Mouse (Mus musculus) B cell, adult 2 months (primary cell): ENCODE data around the gene Gse1.

Source experiments
- DNase-seq, 2 experiments: peaks; one replicate each; pipeline ENCODE4 v3.0.0; 2022

Gene Gse1

GRCm38 (mm10) chr8:120591587-120592292 lies 363.5 kb downstream of the Gse1 start:
- DNase-seq, result no peak

- peak; percentile 62 to 65 for DNase-seq
Measured at GRCm38 (mm10) chr8:120594571-120594970, 366.3 kb downstream of the Gse1 start.

- DNase-seq, result peak; percentile 77
Measured at GRCm38 (mm10) chr8:120595963-120596362, 367.7 kb downstream of the Gse1 start.

GRCm38 (mm10) chr8:120598579-120598978 lies 370.3 kb downstream of the Gse1 start:
- no peak for DNase-seq

GRCm38 (mm10) chr8:120599504-120599903 lies 371.2 kb downstream of the Gse1 start:
- peak; percentile 88 to 89 for DNase-seq

- no peak for DNase-seq
Measured at GRCm38 (mm10) chr8:120602672-120603071, 374.4 kb downstream of the Gse1 start.

- peak in 1 of 2 experiments; percentile 9 for DNase-seq
Measured at GRCm38 (mm10) chr8:120607460-120607859, 379.2 kb downstream of the Gse1 start.

DNA sequence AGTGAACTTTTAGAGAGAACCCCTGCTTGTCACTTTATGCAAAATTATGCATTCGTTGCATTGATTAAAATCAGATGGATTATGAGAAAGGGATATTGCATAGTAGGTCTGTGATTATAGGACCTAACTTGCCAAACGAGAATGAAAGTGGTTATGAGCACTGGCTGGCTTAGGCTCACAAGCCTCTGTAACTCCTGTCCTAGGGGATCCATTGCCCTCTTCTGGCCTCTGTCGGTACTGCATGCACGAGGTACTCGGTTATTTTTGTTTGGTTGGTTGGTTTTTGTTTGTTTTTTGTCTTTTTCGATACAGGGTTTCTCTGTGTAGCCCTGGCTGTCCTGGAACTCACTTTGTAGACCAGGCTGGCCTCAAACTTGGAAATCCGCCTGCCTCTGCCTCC lies 379.6 kb downstream of the Gse1 start:
- peak; percentile 87 for DNase-seq

GRCm38 (mm10) chr8:120610824-120611223 lies 382.6 kb downstream of the Gse1 start:
- no peak for DNase-seq

DNA sequence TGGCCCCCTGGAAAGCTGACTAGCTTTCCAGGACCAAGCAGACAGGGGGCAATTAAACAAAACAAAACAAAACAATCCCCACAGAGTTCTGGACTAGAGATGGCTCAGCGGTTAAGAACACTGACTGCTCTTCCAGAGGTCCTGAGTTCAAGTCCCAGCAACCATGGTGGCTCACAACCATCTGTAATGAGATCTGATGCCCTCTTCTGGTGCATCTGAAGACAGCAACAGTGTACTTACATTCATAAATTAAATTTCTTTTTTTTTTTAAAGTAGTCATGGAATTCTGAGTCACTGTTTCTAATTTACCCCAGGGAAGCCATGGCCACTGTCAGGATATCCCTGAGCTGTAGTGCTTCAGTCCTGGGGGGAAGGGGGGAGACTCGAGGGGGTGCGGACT lies 386.2 kb downstream of the Gse1 start:
- no peak for DNase-seq

GRCm38 (mm10) chr8:120616663-120617626 lies 388.7 kb downstream of the Gse1 start:
- no peak for DNase-seq

DNA sequence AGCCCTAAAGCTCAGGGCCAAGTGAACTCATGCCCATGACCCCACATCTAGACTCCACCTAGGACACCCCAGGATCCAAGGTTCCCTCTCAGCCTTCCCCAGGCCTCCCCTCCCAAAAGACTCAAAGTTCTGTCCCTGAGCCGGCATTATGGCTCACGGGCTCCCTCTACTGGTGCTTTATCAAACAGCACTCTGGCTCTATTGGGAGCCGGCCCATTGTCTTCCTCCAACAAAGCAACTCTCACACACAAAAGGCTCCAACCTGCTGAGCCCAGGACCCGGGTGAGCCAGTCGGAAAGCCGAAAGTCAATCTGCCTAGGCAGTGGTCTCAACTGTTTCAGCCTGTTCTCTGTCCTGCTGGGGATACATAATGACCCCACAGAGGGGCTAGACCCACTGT lies 389.9 kb downstream of the Gse1 start:
- DNase-seq, result peak; percentile 80 to 82

DNA sequence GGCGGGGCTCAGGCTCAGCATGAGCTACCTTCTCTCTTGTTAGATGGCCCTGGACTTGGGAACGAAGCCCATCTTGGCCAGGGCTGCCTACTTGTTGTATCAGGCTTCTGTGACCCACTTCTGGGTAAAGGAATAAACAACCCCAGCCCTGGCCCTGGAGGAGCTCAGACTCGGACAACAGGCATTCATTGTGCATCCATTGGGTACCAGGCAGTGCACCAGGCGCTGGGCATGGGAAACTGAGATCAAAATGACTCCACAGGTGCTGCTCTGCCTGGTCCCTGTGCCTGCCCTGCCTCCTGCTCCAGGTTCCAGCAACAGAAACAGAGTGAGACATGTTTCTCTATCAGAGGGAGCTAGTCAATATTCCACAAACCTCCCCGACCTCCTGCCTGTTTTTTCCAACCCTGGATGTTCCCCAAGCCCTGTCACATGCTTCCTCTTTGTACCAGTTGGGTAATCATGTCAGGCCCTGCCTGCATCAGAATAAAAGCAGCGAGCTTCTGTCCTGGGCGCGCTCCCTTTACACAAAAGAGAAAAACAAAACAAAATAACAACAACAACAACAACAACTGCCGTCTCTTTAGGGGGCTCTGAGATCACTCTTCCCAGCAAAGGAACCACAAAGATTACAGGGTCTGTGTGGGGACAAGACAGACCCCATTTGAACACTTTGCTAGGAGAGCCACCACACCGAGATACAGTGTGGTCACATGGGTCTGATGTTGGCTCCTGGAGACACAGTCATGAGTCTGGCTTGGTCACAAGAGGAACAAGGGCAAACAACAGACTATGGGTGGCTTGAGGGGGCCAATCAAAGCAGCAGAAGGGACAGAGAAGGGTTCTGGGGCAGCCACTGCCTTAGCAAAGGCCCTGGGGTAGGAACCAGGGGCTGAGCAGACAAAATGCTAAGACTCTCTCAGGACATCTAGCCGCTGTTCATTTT lies 391.3 kb downstream of the Gse1 start:
- no peak for DNase-seq

GRCm38 (mm10) chr8:120620441-120620840 lies 392.2 kb downstream of the Gse1 start:
- DNase-seq, result no peak

DNA sequence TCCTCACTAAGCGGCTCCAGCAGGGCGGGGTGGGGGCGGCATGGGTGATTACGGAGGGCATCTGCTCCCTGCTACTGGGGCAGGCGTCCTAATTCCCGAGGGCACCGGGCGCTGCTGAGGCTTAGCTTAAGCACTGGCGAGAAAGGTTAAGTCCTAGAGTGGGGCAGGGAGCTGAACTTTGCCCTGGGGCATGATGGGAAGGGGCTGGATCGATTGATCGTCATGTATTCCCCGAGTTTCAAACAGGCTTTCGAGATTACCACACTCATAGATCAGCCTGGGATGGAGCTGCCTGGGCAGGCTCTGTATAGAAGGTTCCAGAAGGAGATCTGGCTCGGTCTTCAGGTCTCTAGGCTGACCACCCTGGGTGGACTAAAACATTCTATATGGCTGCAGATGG lies 393.9 kb downstream of the Gse1 start:
- DNase-seq, result no peak

DNA sequence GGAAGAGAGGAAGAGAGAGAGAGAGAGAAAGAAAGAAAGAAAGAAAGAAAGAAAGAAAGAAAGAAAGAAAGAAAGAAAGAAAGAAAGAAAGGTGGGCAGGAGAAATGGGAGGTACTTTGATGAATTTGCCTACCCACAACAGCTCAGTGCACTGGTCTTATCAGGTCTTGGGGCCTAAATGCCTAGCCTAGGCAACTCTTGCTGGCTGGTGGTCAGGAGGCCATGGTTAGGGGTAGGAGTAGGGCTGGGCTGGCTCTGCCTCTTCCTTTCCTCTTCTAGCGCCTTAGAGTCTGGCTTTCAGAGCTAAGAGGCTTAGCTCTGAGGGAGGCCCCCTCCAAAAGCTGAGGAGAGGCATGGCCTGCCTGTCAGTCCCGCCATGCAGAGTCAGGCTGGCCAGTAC lies 395.4 kb downstream of the Gse1 start:
- no peak for DNase-seq

DNA sequence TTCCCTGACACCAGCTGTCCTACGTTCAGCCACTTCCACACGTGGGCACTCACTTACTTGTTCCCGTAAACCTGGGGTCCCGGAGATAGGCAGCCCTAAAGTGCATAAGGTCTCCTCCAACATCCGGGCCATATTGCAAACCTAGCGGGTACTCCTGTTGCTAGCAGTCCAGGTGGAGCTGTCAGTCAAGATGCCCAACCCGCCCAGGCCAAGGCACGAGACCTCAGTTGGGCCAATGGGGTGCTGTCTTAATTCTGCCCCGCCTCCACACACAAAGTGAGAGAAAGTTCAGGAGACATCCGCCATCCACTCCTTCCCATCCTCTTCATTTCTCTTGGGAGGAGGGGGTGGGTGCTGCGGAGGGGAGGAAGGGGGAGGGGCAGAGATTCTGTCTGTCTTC lies 398.2 kb downstream of the Gse1 start:
- no peak for DNase-seq

- DNase-seq, result no peak
Measured at GRCm38 (mm10) chr8:120627298-120627697, 399.0 kb downstream of the Gse1 start.

- no peak for DNase-seq
Measured at GRCm38 (mm10) chr8:120630031-120630430, 401.8 kb downstream of the Gse1 start.

DNA sequence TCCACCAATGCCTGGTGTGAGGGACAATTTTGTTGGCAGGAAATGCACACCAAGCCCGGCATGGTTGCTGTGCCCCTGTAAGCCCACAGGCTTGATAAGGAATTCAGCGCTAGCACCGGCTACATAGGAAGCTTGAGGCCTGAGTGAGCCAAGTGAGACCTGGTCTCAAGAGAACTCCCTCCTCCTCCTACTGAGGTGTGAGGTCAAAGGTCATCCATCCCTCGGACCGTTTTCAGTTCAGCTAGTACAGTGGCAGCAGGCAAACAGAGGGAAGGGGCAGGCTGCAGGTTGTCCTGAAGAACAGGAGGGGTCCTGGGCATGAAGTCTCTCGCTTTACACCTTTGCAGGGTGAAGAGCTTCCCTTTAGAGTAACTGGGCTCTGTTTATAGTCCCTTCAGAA lies 402.6 kb downstream of the Gse1 start:
- no peak for DNase-seq
